Mouse (Mus musculus) left cerebral cortex, postnatal 10 days (tissue): ENCODE measurements around the gene Adarb1. TPM values are rescaled to one million over a fixed set of nuclear protein-coding genes. Genes with fewer than 3 reads are reported as not detected.

Experiments
- DNase-seq, 2 experiments: peaks; one replicate each; pipeline ENCODE4 v3.0.0; 2021 to 2022; ENCODE audit warnings: low spot score in 2 of 2, mixed read lengths in 1 of 2; ENCODE audit errors: extremely low spot score in 1 of 2
- intact Hi-C: fragments of 180-260 bp; cut with DNase I; formaldehyde crosslinking; loops from one replicate; pipeline ENCODE4 v1.15.1; 2025
- total RNA-seq, 2 experiments: library from RNA; stranded (reverse); gene quantifications; 2 replicates each; pipeline ENCODE4 v1.2.3; 2021

Adarb1 gene
- total RNA-seq, 2 experiments from 2014 or later = 99.5 to 107 TPM

DNA sequence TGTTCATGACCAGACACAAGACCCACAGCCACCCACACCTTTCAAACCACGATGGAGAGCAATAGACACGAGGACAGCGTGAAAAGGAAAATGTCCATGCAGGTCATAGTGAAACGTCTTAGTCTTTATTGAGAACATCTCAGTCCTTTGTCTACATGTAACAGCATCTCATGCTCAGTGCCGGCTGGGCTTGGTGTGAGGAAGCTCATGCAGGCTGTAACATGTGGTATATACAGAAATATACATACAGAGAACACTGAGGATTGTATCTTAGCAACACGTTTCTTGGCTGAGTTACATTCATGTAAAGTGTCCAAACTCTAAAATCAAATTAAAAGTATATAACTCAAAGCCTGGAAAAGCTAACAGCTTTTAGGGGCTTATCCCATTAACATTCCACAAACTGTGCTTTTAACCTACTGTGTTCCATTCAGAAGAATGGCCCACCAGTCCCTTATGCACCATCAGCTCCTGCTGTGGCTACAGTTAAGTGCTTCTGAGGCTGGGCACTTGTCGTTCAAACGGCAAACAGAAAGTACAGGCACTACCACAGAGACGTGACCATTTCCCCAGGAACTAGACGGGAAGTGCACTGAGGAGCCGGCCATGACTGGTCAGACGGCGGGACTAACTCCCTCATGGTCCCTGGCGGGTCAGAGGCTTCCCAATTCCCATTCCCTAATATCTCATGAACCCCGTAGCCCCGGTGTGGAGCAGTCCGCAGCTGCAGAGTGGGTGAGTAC, 127.3 kb downstream of the Adarb1 start:
- intact Hi-C loops = no loop called here
- peak in 1 of 2 experiments; percentile 53 for DNase-seq

DNA sequence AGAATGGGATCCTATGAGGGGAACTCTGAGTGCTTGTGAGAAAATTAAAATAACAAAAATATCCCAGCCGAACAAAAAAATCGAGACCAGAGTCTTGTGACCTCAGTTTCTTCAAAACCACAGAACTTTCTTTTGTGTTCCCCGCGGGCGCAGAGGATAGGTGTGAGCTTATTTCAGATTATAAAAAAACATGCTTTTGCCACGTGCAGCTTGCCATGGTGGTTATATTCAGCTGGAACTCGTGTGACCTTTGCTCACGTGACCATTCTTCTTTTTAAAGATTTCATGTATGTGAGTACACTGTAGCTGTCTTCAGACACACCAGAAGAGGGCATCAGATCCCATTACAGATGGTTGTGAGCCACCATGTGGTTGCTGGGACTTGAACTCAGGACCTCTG, 128.5 kb downstream of the Adarb1 start:
- no peak for DNase-seq
- intact Hi-C loops = no loop called here

DNA sequence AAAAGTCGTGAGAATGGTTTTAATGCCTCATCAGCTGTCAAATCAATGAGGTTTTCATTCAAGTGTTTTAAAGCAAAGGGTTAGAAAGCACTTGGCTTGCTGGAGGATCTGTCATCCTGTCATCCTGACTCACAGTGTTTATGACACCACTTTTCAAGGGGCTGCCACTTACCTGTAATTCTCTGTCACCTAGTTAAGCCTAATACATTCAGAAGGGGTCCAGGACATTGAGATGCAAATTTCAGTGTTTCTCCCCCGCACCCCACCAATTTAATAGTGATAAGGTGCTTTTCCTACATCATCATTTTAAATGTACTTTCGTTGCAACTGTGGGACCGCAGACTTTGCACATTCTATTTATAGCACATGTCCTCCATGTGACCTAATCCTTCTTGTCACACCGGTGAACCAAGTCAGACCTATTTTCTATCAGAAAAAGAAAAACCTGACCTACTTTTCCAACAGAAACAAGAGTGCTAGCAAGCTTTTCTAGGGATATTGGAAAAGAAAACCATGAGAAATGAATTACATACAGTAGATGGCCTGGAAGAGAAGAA, 129.4 kb downstream of the Adarb1 start:
- no peak for DNase-seq
- intact Hi-C loops = no loop called here

DNA sequence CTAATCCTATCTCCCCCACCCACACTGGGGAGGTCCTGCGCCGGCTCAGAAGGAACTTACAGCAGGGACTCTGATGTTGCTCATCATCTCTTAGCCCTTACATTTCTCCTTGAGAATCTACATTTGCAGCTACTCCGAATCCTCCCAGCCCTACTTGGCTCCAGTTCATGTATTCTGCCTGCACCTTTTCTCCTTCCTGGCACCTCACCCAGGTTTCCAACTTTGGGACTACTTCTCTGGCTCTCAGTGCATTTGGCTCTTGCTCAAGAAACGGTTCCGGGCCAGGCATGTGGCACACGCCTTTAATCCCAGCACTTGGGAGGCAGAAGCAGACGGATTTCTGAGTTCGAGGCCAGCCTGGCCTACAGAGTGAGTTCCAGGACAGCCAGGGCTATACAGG, 130.4 kb downstream of the Adarb1 start:
- peak in 1 of 2 experiments; percentile 20 for DNase-seq
- intact Hi-C loops = no loop called here

DNA sequence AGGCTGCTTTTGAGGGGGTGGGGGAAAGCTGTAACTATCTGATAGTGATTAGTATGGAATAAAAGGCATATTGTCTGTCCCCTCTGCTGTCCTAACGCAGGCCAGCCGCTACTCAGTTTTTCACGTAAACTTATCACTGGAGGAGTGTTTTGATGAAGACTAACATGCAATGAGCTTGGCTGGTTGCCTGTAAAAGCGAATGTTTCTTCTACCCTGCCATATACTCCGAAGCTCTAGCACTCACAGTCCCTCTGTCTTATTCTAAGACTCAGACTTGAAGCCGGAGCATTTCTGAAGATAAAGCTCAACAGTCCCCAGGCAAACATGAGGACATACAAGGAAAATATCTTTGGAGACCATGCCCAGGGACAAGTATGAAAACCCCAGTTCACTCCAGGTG, 133.2 kb downstream of the Adarb1 start:
- DNase-seq = peak in 1 of 2 experiments; percentile 9
- intact Hi-C loops = loop anchor here (5.0 kb wide), 1 partner anchor 227 kb away; no protein-coding TSS in a partner anchor

DNA sequence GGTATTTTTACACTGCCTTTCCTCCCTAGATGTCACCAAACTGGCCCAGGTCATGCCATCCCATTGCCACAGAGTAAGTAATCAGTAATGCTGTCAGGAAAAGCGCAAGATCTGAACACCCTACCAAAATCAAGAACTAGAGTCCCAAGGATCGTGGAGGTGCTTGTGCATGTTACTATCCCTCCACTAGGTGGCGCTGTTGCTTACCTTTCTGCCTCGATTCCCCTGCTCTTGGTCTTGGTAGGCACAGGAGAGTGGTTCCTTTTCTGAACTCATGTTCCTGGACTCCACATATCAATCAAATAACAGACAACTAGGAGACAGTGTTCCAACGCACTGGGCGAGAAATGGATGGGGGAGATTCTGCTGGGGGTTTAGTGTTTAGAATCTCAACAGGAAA, 135.2 kb downstream of the Adarb1 start:
- DNase-seq = peak; percentile 69 to 70
- intact Hi-C loops = loop anchor here (2.0 to 5.0 kb wide), 2 partner anchors 70 to 229 kb away; no protein-coding TSS in a partner anchor

DNA sequence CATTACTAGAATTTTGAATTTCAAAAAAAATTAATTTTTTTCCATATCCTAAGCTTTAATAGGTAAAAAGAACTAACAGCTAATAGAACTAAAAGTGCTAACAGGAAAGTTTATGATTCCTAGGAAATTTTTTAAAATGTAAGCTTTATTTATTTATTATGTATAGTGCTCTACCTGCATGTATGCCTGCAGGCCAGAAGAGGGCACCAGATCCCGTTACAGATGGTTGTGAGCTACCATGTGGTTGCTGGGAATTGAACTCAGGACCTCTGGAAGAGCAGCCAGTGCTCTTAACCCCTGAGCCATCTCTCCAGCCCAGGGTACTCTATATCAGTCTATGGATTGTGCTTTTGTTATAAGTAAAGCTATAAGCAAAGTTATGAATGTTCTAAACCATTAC, 136.0 kb downstream of the Adarb1 start:
- peak in 1 of 2 experiments; percentile 10 for DNase-seq
- intact Hi-C loops = loop anchor here (2.0 to 5.0 kb wide), 2 partner anchors 71 to 230 kb away; no protein-coding TSS in a partner anchor

DNA sequence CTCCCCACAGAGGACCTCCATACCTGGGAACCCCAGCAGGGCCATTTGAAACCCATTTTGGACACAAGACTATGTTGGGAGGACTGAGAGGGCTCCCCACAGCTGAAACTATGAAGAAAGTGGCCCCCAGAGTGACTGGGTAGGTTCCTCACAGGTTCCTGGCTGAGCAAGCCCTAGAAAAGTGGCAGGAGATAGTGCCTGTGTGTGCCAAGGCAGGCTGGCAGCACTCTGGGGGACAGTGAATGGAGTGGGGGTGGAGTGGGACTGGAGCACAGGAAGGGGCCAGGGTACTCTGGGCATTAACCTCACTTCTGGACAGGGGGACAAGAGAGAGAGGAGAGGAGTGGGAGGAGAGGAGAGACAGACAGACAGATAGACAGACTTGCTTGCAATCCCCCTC, 144.3 kb downstream of the Adarb1 start:
- intact Hi-C loops = no loop called here
- DNase-seq = no peak

DNA sequence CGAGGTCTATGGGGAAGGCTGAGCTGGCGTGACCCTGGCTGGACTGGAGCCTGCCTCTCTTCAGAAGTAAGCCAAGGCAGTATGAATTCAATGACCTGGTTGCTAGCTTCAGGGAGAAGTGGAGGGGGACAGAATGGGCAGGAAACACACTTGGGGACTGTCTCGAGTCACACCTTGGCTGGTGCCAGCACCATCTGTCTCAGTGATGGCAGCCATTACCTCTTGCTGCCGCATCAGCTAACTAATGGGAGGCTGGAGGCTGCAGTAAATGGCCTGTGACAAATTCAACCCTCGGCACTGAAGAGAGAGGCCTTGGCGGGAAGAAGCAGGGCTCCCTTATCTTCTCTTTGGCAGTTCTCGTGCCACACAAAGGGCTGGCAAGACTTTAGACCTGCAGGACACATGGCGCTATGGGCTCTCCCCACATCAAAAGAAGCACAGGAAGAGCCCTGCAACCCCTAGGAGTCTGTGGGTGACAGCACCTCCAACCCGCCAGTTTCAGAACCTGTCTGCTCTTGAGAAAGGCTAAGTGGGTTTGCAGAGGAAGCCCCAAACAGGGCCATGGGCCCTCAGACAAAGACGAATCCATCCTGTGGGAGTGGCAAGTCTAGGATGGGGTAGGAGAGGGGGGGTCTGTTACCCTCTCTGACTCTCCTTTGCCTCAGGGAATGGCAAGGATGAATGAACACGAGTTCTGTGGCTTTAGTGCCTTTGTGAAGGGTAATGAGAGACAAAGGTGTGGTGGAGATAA, 144.9 kb downstream of the Adarb1 start:
- no peak for DNase-seq
- intact Hi-C loops = no loop called here

DNA sequence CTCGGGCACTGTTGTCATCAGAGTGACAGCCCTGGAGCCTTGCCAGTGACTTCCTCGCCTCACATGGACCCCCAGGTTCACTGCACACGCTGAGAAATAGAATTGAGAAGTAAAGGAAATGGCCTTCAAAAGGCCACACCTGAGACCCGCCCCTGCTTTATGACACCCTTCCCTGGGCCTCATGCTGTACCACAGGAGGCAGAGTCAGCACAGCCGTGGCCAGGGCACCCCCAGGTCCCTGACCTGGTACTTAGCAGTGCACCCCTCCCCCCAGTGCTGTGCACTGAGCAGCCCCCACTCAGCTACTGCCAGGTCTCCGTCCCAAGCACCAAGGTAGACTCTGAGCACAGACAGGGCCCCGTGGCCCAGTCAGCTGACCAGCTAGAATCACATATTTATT, 148.9 kb downstream of the Adarb1 start:
- intact Hi-C loops = no loop called here
- DNase-seq = no peak

DNA sequence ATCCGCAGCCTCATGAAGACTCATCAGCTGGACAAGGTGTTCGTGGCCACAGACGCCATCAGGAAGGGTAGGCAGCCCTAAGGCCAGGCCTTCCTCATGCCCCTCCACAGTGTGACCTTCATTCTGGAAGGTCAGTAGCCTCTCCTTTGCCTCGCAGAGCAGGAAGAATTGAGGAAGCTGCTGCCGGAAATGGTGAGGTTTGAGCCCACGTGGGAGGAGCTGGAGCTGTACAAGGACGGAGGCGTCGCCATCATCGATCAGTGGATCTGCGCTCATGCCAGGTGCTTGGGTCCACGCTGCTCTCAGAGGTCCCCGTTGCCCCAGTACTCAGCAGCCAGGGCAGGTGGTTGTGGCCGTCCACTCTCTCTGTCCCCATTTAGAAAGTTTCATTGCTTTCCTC, 151.0 kb downstream of the Adarb1 start:
- DNase-seq = no peak
- intact Hi-C loops = no loop called here

DNA sequence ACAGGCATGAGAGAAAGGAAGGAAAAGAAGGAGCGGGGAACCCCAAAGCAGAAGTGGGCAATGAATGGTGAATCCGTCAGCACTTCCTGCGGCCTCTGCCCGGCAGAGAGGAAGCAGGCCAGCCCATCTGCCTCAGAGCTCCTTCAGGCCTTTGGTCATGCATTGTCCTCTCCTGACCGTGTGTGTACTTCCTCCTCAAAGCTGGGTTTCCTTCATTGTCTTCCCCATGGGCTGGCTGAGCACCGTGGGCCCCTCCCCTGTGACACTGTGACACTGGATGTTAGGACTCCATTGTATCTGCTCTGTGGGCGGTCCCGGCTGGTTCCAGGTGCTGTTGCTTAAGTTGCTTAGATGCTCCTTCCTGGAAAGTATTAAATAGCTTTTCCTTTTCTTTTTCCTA, 151.8 kb downstream of the Adarb1 start:
- DNase-seq = no peak
- intact Hi-C loops = no loop called here

DNA sequence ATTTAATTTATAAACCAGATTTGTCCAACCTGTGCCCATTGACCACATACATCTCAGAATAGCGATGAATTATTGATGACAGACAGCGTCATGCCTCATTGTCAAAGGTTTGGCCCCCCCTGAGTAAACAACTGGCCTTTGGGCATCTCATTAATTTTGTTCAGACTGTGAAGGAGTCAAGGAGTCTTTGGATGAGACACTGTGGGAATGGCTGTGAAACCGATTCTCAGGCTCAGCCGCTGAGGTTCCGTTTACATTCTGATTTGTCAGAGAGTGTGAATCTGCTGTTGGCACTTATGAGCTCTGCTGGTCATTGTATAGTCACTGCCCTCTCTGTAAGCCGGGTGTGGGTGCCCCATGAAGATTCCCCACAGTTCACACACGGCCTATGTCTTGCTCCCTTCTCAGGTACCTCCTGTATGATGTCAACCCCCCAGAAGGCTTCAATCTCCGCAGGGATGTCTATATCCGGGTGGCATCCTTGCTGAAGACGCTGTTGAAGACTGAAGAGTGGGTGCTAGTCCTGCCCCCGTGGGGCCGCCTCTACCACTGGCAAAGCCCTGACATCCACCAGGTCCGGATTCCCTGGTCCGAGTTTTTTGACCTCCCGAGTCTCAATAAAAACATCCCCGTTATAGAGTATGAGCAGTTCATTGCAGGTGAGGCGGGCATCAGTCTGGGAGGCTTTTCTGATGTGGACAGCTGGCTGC, 157.7 kb downstream of the Adarb1 start:
- DNase-seq = no peak
- intact Hi-C loops = no loop called here

DNA sequence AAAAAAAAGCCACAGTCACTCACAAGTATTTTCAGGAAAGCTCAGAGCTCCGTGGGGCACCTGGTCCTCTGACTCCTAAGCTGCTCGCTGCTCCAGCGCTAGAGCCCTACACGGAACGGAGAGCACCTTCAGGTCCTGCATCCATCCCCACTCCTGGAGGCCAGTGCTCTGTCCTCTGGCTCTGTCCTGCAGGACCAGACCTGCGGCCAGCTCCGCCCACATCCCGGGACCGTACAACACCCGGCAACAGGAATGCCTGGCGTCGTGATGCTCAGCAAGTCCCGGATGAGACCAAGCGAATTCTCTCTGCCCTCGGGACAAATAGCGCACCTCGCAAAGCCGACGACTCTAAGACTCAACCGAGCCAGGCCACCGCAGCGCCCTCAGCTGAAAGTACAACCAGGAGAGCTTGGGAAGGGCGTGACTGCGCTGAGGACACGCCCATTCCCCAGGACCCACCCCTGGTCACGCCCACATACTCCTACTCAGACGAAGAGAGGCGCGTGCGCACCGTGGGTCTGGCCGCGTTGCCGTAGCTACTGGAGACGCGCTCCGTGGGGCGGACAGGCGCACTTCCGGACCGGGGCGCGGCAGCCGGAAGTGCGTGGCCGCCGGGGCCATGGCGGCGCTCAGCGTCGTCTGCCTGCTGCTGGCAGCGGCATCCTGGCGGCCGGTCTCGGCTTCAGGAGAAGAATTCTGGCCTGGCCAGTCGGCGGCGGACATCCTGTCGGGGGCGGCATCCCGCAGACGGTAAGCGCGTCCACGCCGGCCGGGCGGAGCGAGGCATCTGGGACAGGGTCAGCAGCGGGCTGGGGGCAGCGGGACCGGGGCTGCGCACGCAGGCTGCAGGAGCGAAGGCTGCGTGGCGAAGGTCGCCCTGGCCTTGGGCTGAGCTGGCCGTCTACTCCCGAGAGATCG, 159.1 kb downstream of the Adarb1 start, which contains the start of gene Pofut2:
Pofut2 (plus strand) TSS at position 515 of the 918 bp plus-strand sequence.
- peak; percentile 93 to 98 for DNase-seq
- intact Hi-C loops = no loop called here

DNA sequence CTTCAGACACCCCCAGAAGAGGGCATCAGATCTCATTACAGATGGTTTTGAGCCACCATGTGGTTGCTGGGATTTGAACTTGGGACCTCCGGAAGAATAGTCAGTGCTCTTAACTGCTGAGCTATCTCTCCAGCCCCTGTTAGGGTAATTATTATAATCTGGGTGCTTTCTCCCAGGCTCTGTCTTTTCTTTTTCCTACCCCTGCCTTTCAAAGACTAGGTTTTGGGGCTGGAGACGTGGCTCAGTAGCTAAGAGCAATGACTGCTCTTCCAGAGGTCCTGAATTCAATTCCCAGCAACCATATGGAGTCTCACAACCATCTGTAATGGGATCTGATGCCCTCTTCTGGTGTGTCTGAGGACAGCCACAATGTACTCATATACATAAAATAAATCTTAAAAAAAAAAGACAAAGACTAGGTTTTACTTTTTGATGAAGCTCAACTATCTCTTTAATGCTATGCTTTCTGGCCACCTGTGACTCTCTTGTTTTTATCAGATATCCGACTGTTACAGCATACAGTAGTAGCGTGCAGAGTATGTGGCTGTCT, 160.0 kb downstream of the Adarb1 start:
- intact Hi-C loops = no loop called here
- DNase-seq = no peak

DNA sequence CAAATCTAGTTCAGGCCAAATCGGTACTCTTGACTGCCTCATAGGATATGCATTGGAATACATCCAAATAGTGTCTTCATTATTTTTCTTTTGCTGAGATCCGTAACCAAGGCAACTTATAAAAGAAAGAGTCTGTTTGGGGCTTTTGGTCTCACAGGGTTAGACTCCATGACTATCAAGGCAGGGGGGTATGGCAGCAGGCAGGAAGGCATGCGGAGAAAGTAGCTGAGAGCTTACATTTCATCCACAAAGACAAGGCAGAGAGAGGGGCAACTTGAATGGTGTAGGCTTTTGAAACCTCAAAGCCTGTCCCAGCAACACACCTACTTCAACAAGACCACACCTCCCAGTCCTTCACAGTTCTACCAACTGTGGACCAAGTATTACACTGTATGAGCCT, 162.4 kb downstream of the Adarb1 start:
- intact Hi-C loops = no loop called here
- no peak for DNase-seq

DNA sequence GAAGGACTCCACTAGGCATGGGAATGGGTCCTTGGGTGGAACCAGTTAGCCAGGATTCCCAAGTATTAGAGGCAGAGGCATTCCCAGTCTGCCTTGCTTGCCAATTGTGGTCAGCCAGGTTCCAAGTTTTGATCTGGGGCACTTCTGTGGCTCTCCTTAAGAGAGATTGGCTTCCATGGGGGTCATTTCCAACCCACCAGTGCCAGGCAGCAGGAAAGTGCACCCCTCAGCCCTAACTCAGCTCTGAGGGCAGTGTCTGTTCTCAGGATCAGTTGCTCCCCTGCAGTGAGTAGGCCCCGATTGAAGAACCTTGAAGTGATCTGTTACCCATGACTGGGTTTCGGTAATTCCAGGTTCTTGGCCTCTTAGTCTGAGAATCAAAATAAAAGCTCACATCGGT, 162.8 kb downstream of the Adarb1 start:
- DNase-seq = no peak
- intact Hi-C loops = no loop called here

DNA sequence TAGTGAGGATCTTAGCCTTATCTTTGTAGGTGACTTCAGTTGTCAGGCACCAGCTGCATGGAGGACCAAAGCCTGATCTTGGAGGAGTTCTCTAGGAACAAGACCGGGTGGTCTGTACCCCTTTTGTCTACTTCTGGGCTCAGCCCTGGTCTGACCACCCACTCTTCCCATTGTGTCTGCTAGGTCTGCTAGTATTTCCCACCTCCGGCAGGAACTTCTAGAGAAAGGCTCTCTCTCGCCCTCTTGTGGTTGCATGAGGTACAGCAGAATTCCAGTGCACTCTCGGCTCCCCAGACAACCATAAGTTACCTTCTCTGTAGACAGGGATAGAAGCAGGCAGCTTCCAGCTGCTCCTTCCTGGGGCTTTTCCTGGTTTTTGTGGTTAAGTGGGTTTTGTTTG, 165.3 kb downstream of the Adarb1 start:
- DNase-seq = peak; percentile 77 to 79
- intact Hi-C loops = loop anchor here (1.0 to 5.0 kb wide), 3 partner anchors 122 to 415 kb away; no protein-coding TSS in a partner anchor
